Comparison of ENCODE assay signal across 20 mouse cellular contexts in genomic region chrX:152764171-152764570, GRCm38 (mm10). TPM values are rescaled to one million over a fixed set of nuclear protein-coding genes. Genes with fewer than 3 reads are reported as not detected.
"Had no signal": no experiment of that assay in that cellular context is flagged by ENCODE, and none has a peak within 500 bp of the region (broad histone marks: within the 10 kb centered on the region; RNA-seq: fewer than 3 reads in every experiment).

No protein-coding gene starts in this region.

- H3K27ac ChIP-seq: left cerebral cortex, adult 2 months; liver, embryonic 12.5 days; liver, embryonic 15.5 days; macrophage; stomach, postnatal 0 days had no signal

- H3K36me3 ChIP-seq: liver, embryonic 12.5 days; liver, embryonic 15.5 days had no signal

- H3K9ac ChIP-seq: liver, embryonic 12.5 days; liver, embryonic 15.5 days had no signal

- ATAC-seq: intestine, postnatal 0 days; liver, embryonic 12.5 days had no signal

- H3K4me3 ChIP-seq: left cerebral cortex, adult 2 months; liver, embryonic 12.5 days; liver, embryonic 15.5 days had no signal

- DNase-seq: kidney, adult 2 months; kidney, postnatal 14 days; kidney, postnatal 4 days; layer of hippocampus, adult 9-11 months; layer of hippocampus, postnatal 36 days; lung, adult 18-20 months; midbrain, embryonic 14.5 days; thymus, adult 2 months; thymus, postnatal 14 days; thymus, postnatal 4 days had no signal

- H3K9me3 ChIP-seq: liver, embryonic 12.5 days; liver, embryonic 15.5 days had no signal

- H3K4me1 ChIP-seq: liver, embryonic 12.5 days; liver, embryonic 15.5 days had no signal

- H3K4me2 ChIP-seq: liver, embryonic 12.5 days; liver, embryonic 15.5 days; midbrain, embryonic 11.5 days had no signal

RNA-seq across cellular contexts. Expression of gene Shroom2, which starts 5.1 kb away (rescaled TPM):
- polyA plus RNA-seq: macrophage had no signal

RNA-seq across cellular contexts. Expression of gene Gpr143, which starts 17.6 kb away (rescaled TPM):
- polyA plus RNA-seq: intestine, postnatal 0 days; limb, embryonic 11.5 days; macrophage; neural tube, embryonic 11.5 days; small intestine, adult 2 months had no signal
